ENCODE assay signal across 27 mouse cellular contexts in genomic region chr2:126040651-126041050, GRCm38 (mm10). TPM values are rescaled to one million over a fixed set of nuclear protein-coding genes. Genes with fewer than 3 reads are reported as not detected.
DNase-seq lines count a peak whose midpoint lies in the region; ATAC-seq and TF ChIP-seq lines count a peak whose summit lies in the region.
"Had no signal": no experiment of that assay in that cellular context is flagged by ENCODE, and none has a peak within 500 bp of the region (broad histone marks: within the 10 kb centered on the region; RNA-seq: fewer than 3 reads in every experiment).

No protein-coding gene starts in this region.

- no peak for TF ChIP-seq CTCF in embryonic fibroblast, embryonic 13.5 days (IDR thresholded peaks at IDR 0.05; ENCODE audit: borderline replicate concordance, insufficient read depth, low read length)

- H3K36me3 ChIP-seq in heart, embryonic 11.5 days (ENCODE audit: control insufficient read depth, insufficient read depth, low read length), result no peaks in the 10 kb centered on the region
- H3K36me3 ChIP-seq: embryonic facial prominence, embryonic 12.5 days; forebrain, embryonic 10.5 days; hindbrain, embryonic 12.5 days; intestine, embryonic 15.5 days; limb, embryonic 15.5 days; liver, embryonic 13.5 days; midbrain, embryonic 10.5 days had no signal

- WGBS in heart, embryonic 11.5 days (ENCODE audit: insufficient replicate concordance), result 84% methylated on average over 2 of the region's 2 CpGs

- no peaks in the 10 kb centered on the region for H3K4me1 ChIP-seq in heart, embryonic 11.5 days (ENCODE audit: control insufficient read depth, insufficient read depth, low read length)
- peaks cover 19% of the 10 kb centered on the region for H3K4me1 ChIP-seq in embryonic fibroblast, embryonic 13.5 days (ENCODE audit: control insufficient read depth, insufficient read depth, low read length)
- H3K4me1 ChIP-seq: intestine, embryonic 15.5 days; liver, embryonic 13.5 days had no signal

- no peak overlapping the region for H3K4me3 ChIP-seq in heart, embryonic 11.5 days (ENCODE audit: low read depth, low read length)
- no peak overlapping the region for H3K4me3 ChIP-seq in embryonic fibroblast, embryonic 13.5 days (ENCODE audit: insufficient read depth, low read length)
- H3K4me3 ChIP-seq: embryonic facial prominence, embryonic 12.5 days; forebrain, embryonic 10.5 days; hindbrain, embryonic 12.5 days; intestine, embryonic 15.5 days; layer of hippocampus, adult 2 months; left cerebral cortex, adult 2 months; limb, embryonic 15.5 days; liver, embryonic 13.5 days; midbrain, embryonic 10.5 days had no signal

- no peaks in the 10 kb centered on the region for H3K9me3 ChIP-seq in heart, embryonic 11.5 days (replicated peaks; ENCODE audit: control insufficient read depth, low read length)
- H3K9me3 ChIP-seq: embryonic facial prominence, embryonic 12.5 days; forebrain, embryonic 10.5 days; hindbrain, embryonic 12.5 days; intestine, embryonic 15.5 days; limb, embryonic 15.5 days; liver, embryonic 13.5 days; midbrain, embryonic 10.5 days had no signal

- DNase-seq in heart, adult 9 months (ENCODE audit: low spot score in 2 of 2), result peak; percentile 30 to 50
- peak; percentile 25 for DNase-seq in lung, postnatal 36 days
- DNase-seq in lung, postnatal 10 days, result no peak
- no peak for DNase-seq in natural killer cell, adult 2 months (ENCODE audit: low spot score in 2 of 2)
- DNase-seq: adrenal gland, postnatal 14 days; cerebellum, adult 11 months; cerebellum, adult 9-10 months; cerebellum, postnatal 36 days; gastrocnemius, postnatal 14 days; kidney, adult 2 months; kidney, postnatal 36 days; liver, embryonic 13.5 days; lung, adult 18-20 months had no signal

- no peaks in the 10 kb centered on the region for H3K27me3 ChIP-seq in heart, embryonic 11.5 days (ENCODE audit: control insufficient read depth, insufficient read depth, low read length)
- H3K27me3 ChIP-seq: CH12.LX; embryonic facial prominence, embryonic 12.5 days; hindbrain, embryonic 12.5 days; intestine, embryonic 15.5 days; limb, embryonic 15.5 days; liver, embryonic 13.5 days had no signal

- H3K9ac ChIP-seq in heart, embryonic 11.5 days (ENCODE audit: low read depth, low read length), result no peak overlapping the region
- H3K9ac ChIP-seq: embryonic facial prominence, embryonic 12.5 days; hindbrain, embryonic 12.5 days; intestine, embryonic 15.5 days; limb, embryonic 15.5 days; liver, embryonic 13.5 days had no signal

- no peak for TF ChIP-seq POLR2A in embryonic fibroblast, embryonic 13.5 days (IDR thresholded peaks at IDR 0.05; ENCODE audit: low read depth, low read length)

- H3K4me2 ChIP-seq in heart, embryonic 11.5 days, result no peak overlapping the region
- H3K4me2 ChIP-seq: embryonic facial prominence, embryonic 12.5 days; hindbrain, embryonic 12.5 days; intestine, embryonic 15.5 days; limb, embryonic 15.5 days; liver, embryonic 13.5 days had no signal

- no peak overlapping the region for H3K27ac ChIP-seq in heart, embryonic 11.5 days (ENCODE audit: low read depth, low read length)
- H3K27ac ChIP-seq in embryonic fibroblast, embryonic 13.5 days (ENCODE audit: insufficient read depth, low read length), result peak overlapping the region; percentile 12; the same call in 1 of the 2 replicates
- H3K27ac ChIP-seq: embryonic facial prominence, embryonic 12.5 days; forebrain, embryonic 10.5 days; hindbrain, embryonic 12.5 days; hindbrain, postnatal 0 days; intestine, embryonic 15.5 days; layer of hippocampus, adult 2 months; left cerebral cortex, adult 2 months; limb, embryonic 15.5 days; liver, embryonic 13.5 days; midbrain, embryonic 10.5 days had no signal

- no peak for ATAC-seq in heart, embryonic 11.5 days (replicated peaks; ENCODE audit: insufficient number of reproducible peaks, low FRiP score, low TSS enrichment)
- ATAC-seq: forebrain, embryonic 16.5 days; hindbrain, postnatal 0 days; intestine, embryonic 15.5 days; midbrain, embryonic 16.5 days had no signal

RNA-seq across cellular contexts. Expression of gene Fgf7, which starts 6.2 kb away (rescaled TPM):
- polyA plus RNA-seq in heart, embryonic 11.5 days (2014; fragmentation: Nextera tagmentation; extraction: Ambion mirVana), result 0.31 and 1.1 TPM in 2 replicates
- 70.8 and 94.4 TPM in 2 replicates for polyA plus RNA-seq in embryonic fibroblast, embryonic 13.5 days (2011; ENCODE audit: insufficient read length, low read depth, missing spikeins)

Comparison
In these comparisons a context has a peak if more than half of its experiments do, and no peak if none do; other contexts are left out.
1. DNase-seq: peak in heart, adult 9 months (2 of 2) and lung, postnatal 36 days (single experiment); none in lung, postnatal 10 days (single experiment) and natural killer cell, adult 2 months (0 of 2).
2. RNA of gene Fgf7, which starts 6.2 kb away (polyA plus RNA-seq): 70.8 to 94.4 TPM in embryonic fibroblast, embryonic 13.5 days; 0.31 to 1.1 TPM in heart, embryonic 11.5 days; every median in the first group is over 10 times any median in the second.